Mouse (Mus musculus) olfactory bulb, adult 2 months (tissue): ENCODE results near the gene Polr3b.

Experiments
- CTCF ChIP-seq: fragments of 200-500 bp; IDR thresholded peaks from 2 replicates; pipeline ENCODE4 v1.5.1; 2012; ENCODE audit warnings: low read depth, mild to moderate bottlenecking, low read length, moderate library complexity; ENCODE audit not compliant: insufficient read depth
- POLR2A ChIP-seq: fragments of 200-500 bp; IDR thresholded peaks from 2 replicates; pipeline ENCODE4 v1.6.1; 2012; ENCODE audit warnings: mild to moderate bottlenecking, low read depth, low read length, moderate library complexity; ENCODE audit not compliant: insufficient read depth

DNA sequence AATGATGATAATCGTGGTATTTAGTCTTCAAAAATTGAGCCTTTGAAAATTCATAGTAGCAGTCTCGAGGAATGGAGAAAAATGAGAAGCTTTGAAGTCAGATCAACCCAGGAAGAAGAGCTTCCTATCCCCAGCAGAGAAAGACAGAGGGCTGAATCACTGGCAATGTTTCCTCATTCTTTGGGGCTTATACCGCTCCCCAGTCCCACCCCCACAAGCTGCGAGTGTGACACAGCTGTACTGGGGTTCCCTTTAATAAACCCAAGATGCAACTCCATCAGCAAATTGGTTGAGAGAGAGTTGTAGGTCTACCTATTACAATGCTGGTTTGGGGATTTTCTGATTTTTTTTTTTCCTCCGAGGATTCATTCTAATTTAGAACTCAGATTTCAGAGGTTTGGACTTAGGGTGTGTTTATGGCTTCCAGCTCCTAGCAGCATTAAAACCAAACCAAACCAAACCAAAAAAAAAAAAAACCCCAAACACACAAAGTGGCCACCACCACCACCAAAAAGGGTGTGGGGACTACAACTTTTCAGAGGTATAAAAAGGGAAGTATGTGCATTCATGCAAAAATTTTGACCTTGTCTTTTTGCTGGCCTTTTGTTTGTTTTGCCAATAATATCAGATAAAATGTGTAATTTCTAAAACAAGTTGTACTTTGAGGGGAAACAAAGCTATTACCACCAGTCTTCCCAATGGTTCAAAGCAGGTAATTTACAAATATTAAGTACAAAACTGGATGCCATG, 48.2 kb upstream of the Polr3b start:
- TF ChIP-seq CTCF (no peak), POLR2A (no peak)
